Mouse (Mus musculus) liver, embryonic 13.5 days (tissue): ENCODE data around the gene Krt81. TPM values are rescaled to one million over a fixed set of nuclear protein-coding genes. Genes with fewer than 3 reads are reported as not detected.

Source experiments
- ATAC-seq: fragments of 200-750 bp; cut with Nextera tagmentation; 2 replicates; pipeline ENCODE4 v1.8.0; 2017; ENCODE audit warnings: low read depth, mild to moderate bottlenecking, moderate number of reproducible peaks, moderate library complexity
- DNase-seq: peaks from one replicate; pipeline ENCODE4 v3.0.0; 2022
- H3K27ac ChIP-seq: fragments of 300-500 bp; sonication (generic); 2 replicates; pipeline ENCODE4 v1.5.1; 2015; ENCODE audit warnings: moderate library complexity, mild to moderate bottlenecking, inconsistent platforms
- H3K27me3 ChIP-seq: fragments of 300-500 bp; sonication (generic); 2 replicates; pipeline ENCODE4 v1.6.1; 2015; ENCODE audit warnings: mild to moderate bottlenecking, inconsistent platforms
- H3K36me3 ChIP-seq: fragments of 300-500 bp; sonication (generic); 2 replicates; pipeline ENCODE4 v1.6.1; 2015; ENCODE audit warnings: mild to moderate bottlenecking, inconsistent platforms
- H3K4me1 ChIP-seq: fragments of 300-500 bp; sonication (generic); replicated peaks from 2 replicates; pipeline ENCODE4 v1.6.1; 2015; ENCODE audit warnings: inconsistent platforms
- H3K4me2 ChIP-seq: fragments of 300-500 bp; sonication (generic); 2 replicates; pipeline ENCODE4 v1.6.1; 2015; ENCODE audit warnings: inconsistent platforms, mild to moderate bottlenecking, moderate library complexity
- H3K4me3 ChIP-seq: fragments of 300-500 bp; sonication (generic); replicated peaks from 2 replicates; pipeline ENCODE4 v1.5.1; 2015; ENCODE audit warnings: mild to moderate bottlenecking, inconsistent platforms
- H3K9ac ChIP-seq: fragments of 300-500 bp; sonication (generic); 2 replicates; pipeline ENCODE4 v1.6.1; 2015; ENCODE audit warnings: mild to moderate bottlenecking, inconsistent platforms
- H3K9me3 ChIP-seq: fragments of 300-500 bp; sonication (generic); replicated peaks from 2 replicates; pipeline ENCODE4 v1.6.1; 2016; ENCODE audit warnings: inconsistent platforms
- WGBS: fragments of 180-500 bp; shearing (Covaris S2); methylation state at CpG from one replicate; pipeline ENCODE4 v1.1.7; 2015; ENCODE audit not compliant: insufficient replicate concordance; 5-methylcytosine and 5-hydroxymethylcytosine counted together
- polyA plus RNA-seq: library from polyadenylated mRNA; unstranded; fragments of >200 nt; fragmentation: Nextera tagmentation; extraction: Ambion mirVana; gene quantifications from 2 replicates; pipeline ENCODE4 v1.2.1, GENCODE M21; 2015

Gene Krt81
- polyA plus RNA-seq, 1 experiment from 2014 or later, result not detected

- Histone ChIP-seq H3K36me3 (no peaks in the 10 kb centered on the region), H3K4me3 (no peak overlapping the region), H3K9me3 (no peaks in the 10 kb centered on the region), H3K4me1 (peaks cover 5% of the 10 kb centered on the region; the same call in 1 of the 2 replicates), H3K27me3 (peaks cover 12% of the 10 kb centered on the region), H3K4me2 (no peak overlapping the region), H3K27ac (no peak overlapping the region), H3K9ac (no peak overlapping the region)
- WGBS, result 56% methylated on average over 1 of the region's 1 CpGs
- DNase-seq (no peak), ATAC-seq (no peak)
These were observed 20.1 kb upstream of the Krt81 start for GRCm38 (mm10) chr15:101483646-101484045.

GRCm38 (mm10) chr15:101482056-101482455 lies 18.5 kb upstream of the Krt81 start:
- Histone ChIP-seq H3K27ac (no peak overlapping the region), H3K9ac (no peak overlapping the region), H3K36me3 (no peaks in the 10 kb centered on the region), H3K4me2 (no peak overlapping the region), H3K4me1 (peaks cover 5% of the 10 kb centered on the region; the same call in 1 of the 2 replicates), H3K9me3 (no peaks in the 10 kb centered on the region), H3K4me3 (no peak overlapping the region), H3K27me3 (peaks cover 15% of the 10 kb centered on the region)
- 33% methylated on average over 4 of the region's 4 CpGs for WGBS
- DNase-seq (no peak), ATAC-seq (no peak)

- DNase-seq (no peak), ATAC-seq (no peak)
- Histone ChIP-seq H3K4me2 (peak overlapping the region; percentile 37), H3K27me3 (peaks cover 15% of the 10 kb centered on the region), H3K36me3 (no peaks in the 10 kb centered on the region), H3K27ac (no peak overlapping the region), H3K9ac (no peak overlapping the region), H3K9me3 (no peaks in the 10 kb centered on the region), H3K4me1 (peaks cover 5% of the 10 kb centered on the region; the same call in 1 of the 2 replicates), H3K4me3 (no peak overlapping the region)
- 28% methylated on average over 11 of the region's 11 CpGs for WGBS
These were observed 16.1 kb upstream of the Krt81 start for GRCm38 (mm10) chr15:101479666-101480060.

- Histone ChIP-seq H3K4me3 (no peak overlapping the region), H3K9me3 (no peaks in the 10 kb centered on the region), H3K4me1 (peaks cover 5% of the 10 kb centered on the region; the same call in 1 of the 2 replicates), H3K9ac (no peak overlapping the region), H3K36me3 (no peaks in the 10 kb centered on the region), H3K27me3 (peaks cover 15% of the 10 kb centered on the region), H3K27ac (no peak overlapping the region), H3K4me2 (peak overlapping the region; percentile 37)
- 9% methylated on average over 31 of the region's 31 CpGs for WGBS
- DNase-seq, result no peak
- no peak for ATAC-seq
These were observed 15.6 kb upstream of the Krt81 start for GRCm38 (mm10) chr15:101479007-101479665.

- Histone ChIP-seq H3K4me3 (no peak within 1 kb of the TSS), H3K36me3 (no peaks in the 10 kb centered on the region), H3K9me3 (no peaks in the 10 kb centered on the region), H3K27ac (no peak within 1 kb of the TSS), H3K9ac (no peak within 1 kb of the TSS), H3K4me1 (no peaks in the 10 kb centered on the region), H3K4me2 (no peak within 1 kb of the TSS), H3K27me3 (no peaks in the 10 kb centered on the region; the same call in 1 of the 2 replicates)
- WGBS, result 18% methylated on average over 10 of the region's 10 CpGs
- ATAC-seq, result no peak
- DNase-seq, result no peak
These were observed 9.5 kb upstream of the Krt81 start, which contains the start of gene Krt86 for GRCm38 (mm10) chr15:101472952-101473528. TSS of gene Krt86 (plus strand) at chr15:101473478.

- H3K4me1 ChIP-seq, result no peaks in the 10 kb centered on the region
- no peak overlapping the region for H3K4me3 ChIP-seq
- ATAC-seq (no peak), DNase-seq (no peak)
- no peaks in the 10 kb centered on the region for H3K36me3 ChIP-seq
- 37% methylated on average over 4 of the region's 4 CpGs for WGBS
- no peaks in the 10 kb centered on the region for H3K27me3 ChIP-seq
- H3K27ac ChIP-seq, result no peak overlapping the region
- H3K9ac ChIP-seq, result no peak overlapping the region
- H3K9me3 ChIP-seq, result no peaks in the 10 kb centered on the region
- H3K4me2 ChIP-seq, result no peak overlapping the region
These were observed 5.5 kb upstream of the Krt81 start for GRCm38 (mm10) chr15:101469093-101469492.

- H3K4me1 ChIP-seq, result no peaks in the 10 kb centered on the region
- H3K27me3 ChIP-seq, result no peaks in the 10 kb centered on the region
- no peak overlapping the region for H3K4me3 ChIP-seq
- H3K27ac ChIP-seq, result no peak overlapping the region
- peaks cover 8% of the 10 kb centered on the region; the same call in 1 of the 2 replicates for H3K9me3 ChIP-seq
- no peak for ATAC-seq
- no peak overlapping the region for H3K9ac ChIP-seq
- H3K36me3 ChIP-seq, result no peaks in the 10 kb centered on the region
- no peak for DNase-seq
- 65% methylated on average over 14 of the region's 14 CpGs for WGBS
- no peak overlapping the region for H3K4me2 ChIP-seq
These were observed 4.3 kb downstream of the Krt81 start for GRCm38 (mm10) chr15:101459283-101459682.

- H3K9me3 ChIP-seq, result peaks cover 8% of the 10 kb centered on the region; the same call in 1 of the 2 replicates
- H3K27me3 ChIP-seq, result no peaks in the 10 kb centered on the region
- no peaks in the 10 kb centered on the region for H3K36me3 ChIP-seq
- no peak overlapping the region for H3K9ac ChIP-seq
- H3K4me2 ChIP-seq, result no peak overlapping the region
- DNase-seq (no peak), ATAC-seq (no peak)
- WGBS, result 63% methylated on average over 16 of the region's 16 CpGs
- H3K27ac ChIP-seq, result no peak overlapping the region
- H3K4me1 ChIP-seq, result no peaks in the 10 kb centered on the region
- H3K4me3 ChIP-seq, result no peak overlapping the region
These were observed 5.1 kb downstream of the Krt81 start for GRCm38 (mm10) chr15:101458361-101458930.

GRCm38 (mm10) chr15:101455891-101456290 lies 7.7 kb downstream of the Krt81 start:
- peaks cover 8% of the 10 kb centered on the region; the same call in 1 of the 2 replicates for H3K9me3 ChIP-seq
- H3K9ac ChIP-seq, result no peak overlapping the region
- no peaks in the 10 kb centered on the region for H3K36me3 ChIP-seq
- H3K4me3 ChIP-seq, result no peak overlapping the region
- 73% methylated on average over 6 of the region's 6 CpGs for WGBS
- H3K27me3 ChIP-seq, result no peaks in the 10 kb centered on the region
- no peak overlapping the region for H3K27ac ChIP-seq
- H3K4me1 ChIP-seq, result no peaks in the 10 kb centered on the region
- DNase-seq (no peak), ATAC-seq (no peak)
- H3K4me2 ChIP-seq, result no peak overlapping the region

GRCm38 (mm10) chr15:101455292-101455691 lies 8.3 kb downstream of the Krt81 start:
- Histone ChIP-seq H3K4me2 (no peak overlapping the region), H3K9me3 (peaks cover 8% of the 10 kb centered on the region; the same call in 1 of the 2 replicates), H3K4me3 (no peak overlapping the region), H3K36me3 (no peaks in the 10 kb centered on the region), H3K4me1 (no peaks in the 10 kb centered on the region), H3K27me3 (no peaks in the 10 kb centered on the region), H3K27ac (no peak overlapping the region), H3K9ac (no peak overlapping the region)
- DNase-seq, result no peak
- no peak for ATAC-seq
- WGBS, result 60% methylated on average over 2 of the region's 2 CpGs

- no peaks in the 10 kb centered on the region for H3K27me3 ChIP-seq
- WGBS, result 60% methylated on average over 8 of the region's 8 CpGs
- DNase-seq (no peak), ATAC-seq (no peak)
- H3K4me3 ChIP-seq, result no peak overlapping the region
- peaks cover 8% of the 10 kb centered on the region; the same call in 1 of the 2 replicates for H3K9me3 ChIP-seq
- H3K4me1 ChIP-seq, result no peaks in the 10 kb centered on the region
- no peaks in the 10 kb centered on the region for H3K36me3 ChIP-seq
- no peak overlapping the region for H3K9ac ChIP-seq
- no peak overlapping the region for H3K4me2 ChIP-seq
- H3K27ac ChIP-seq, result no peak overlapping the region
These were observed 8.8 kb downstream of the Krt81 start for GRCm38 (mm10) chr15:101454774-101455173.
